Mouse (Mus musculus): ENCODE results near the gene Crtac1. TPM values are rescaled to one million over a fixed set of nuclear protein-coding genes. Genes with fewer than 3 reads are reported as not detected.

The Crtac1 gene
- total and polyA plus RNA-seq, 3 experiments: not detected

- no peak overlapping the region for H3K4me2 ChIP-seq (ENCODE audit: insufficient read depth, low read depth, poor library complexity, severe bottlenecking)
- no peak overlapping the region for H3K9ac ChIP-seq (ENCODE audit: insufficient read depth, low read depth)
- H3K79me2 ChIP-seq (replicated peaks; ENCODE audit: control insufficient read depth, extremely low read depth, insufficient read depth, poor library complexity, severe bottlenecking): no peaks in the 10 kb centered on the region
- peaks cover 77% of the 10 kb centered on the region for H3K27me3 ChIP-seq (replicated peaks)
- dilution Hi-C loops (cut with MboI; ENCODE audit: extremely low pct_ligation_motif_present, extremely low pct_unique_long_range_greater_than_20kb, low sequenced_read_pairs) (no loop called here), in situ Hi-C loops (cut with MboI; ENCODE audit: low pct_ligation_motif_present, low pct_unique_long_range_greater_than_20kb, low sequenced_read_pairs) (no loop called here)
- H3K36me3 ChIP-seq (replicated peaks in 1 of 2; ENCODE audit: control insufficient read depth in 1 of 2, insufficient read depth in 1 of 2, low read length in 1 of 2): no peaks in the 10 kb centered on the region
- DNase-seq (ENCODE audit: extremely low read depth): no peak
- no peaks in the 10 kb centered on the region for H3K9me3 ChIP-seq (replicated peaks; ENCODE audit: low read length)
- TF ChIP-seq BHLHE40 (IDR thresholded peaks at IDR 0.05; ENCODE audit: low read depth, low read length) (peak; percentile 38; the same call in 1 of the 2 replicates), MAZ (IDR thresholded peaks at IDR 0.05; ENCODE audit: low read depth, low read length) (no peak)
- no peak overlapping the region for H3K27ac ChIP-seq (ENCODE audit: insufficient read depth, low read depth)
- H3K4me3 ChIP-seq (replicated peaks in 1 of 3; ENCODE audit: low read depth in 2 of 3, low read length in 2 of 3, poor library complexity in 1 of 3): no peak overlapping the region
- peaks cover 0 to 13% of the 10 kb centered on the region in 2 experiments; a peak in 2 of 4 replicates for H3K4me1 ChIP-seq (ENCODE audit: control insufficient read depth in 1 of 2, insufficient read depth in 2 of 2)
These were observed 128.3 kb downstream of the Crtac1 start for GRCm38 (mm10) chr19:42303210-42303813.

- in situ Hi-C loops (cut with MboI; ENCODE audit: low pct_ligation_motif_present, low pct_unique_long_range_greater_than_20kb, low sequenced_read_pairs): no loop called here
These were observed 138.4 kb downstream of the Crtac1 start for GRCm38 (mm10) chr19:42293216-42293615.

DNA sequence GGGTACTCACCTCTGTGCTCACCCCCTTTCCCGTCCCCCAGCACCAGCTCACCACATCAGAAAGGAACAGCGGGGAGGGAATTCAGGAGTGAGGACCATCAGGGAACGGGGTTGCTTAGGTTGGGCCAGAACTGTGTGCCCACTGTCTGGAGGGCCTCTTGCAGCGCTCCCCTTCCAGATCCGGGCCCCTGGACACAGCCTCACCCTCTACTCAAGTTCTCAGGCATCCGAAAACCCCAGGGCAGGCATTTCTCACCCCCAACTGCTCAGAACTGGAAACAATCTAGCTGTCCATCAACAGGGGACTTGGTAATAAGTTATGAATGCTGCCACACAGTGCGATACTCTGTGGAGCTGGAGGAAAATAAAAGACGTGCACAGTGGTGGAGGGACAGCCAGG is 139.5 kb downstream of the Crtac1 start:
- in situ Hi-C loops (cut with MboI; ENCODE audit: low pct_ligation_motif_present, low pct_unique_long_range_greater_than_20kb, low sequenced_read_pairs): no loop called here
- Histone ChIP-seq H3K27me3 (replicated peaks) (peaks cover 91% of the 10 kb centered on the region), H3K4me1 (ENCODE audit: control insufficient read depth in 1 of 2, insufficient read depth in 2 of 2) (no peaks in the 10 kb centered on the region), H3K4me3 (replicated peaks in 1 of 3; ENCODE audit: low read depth in 2 of 3, low read length in 2 of 3, poor library complexity in 1 of 3) (no peak overlapping the region), H3K4me2 (ENCODE audit: insufficient read depth, low read depth, poor library complexity, severe bottlenecking) (no peak overlapping the region), H3K9ac (ENCODE audit: insufficient read depth, low read depth) (no peak overlapping the region), H3K27ac (ENCODE audit: insufficient read depth, low read depth) (no peak overlapping the region), H3K79me2 (replicated peaks; ENCODE audit: control insufficient read depth, extremely low read depth, insufficient read depth, poor library complexity, severe bottlenecking) (no peaks in the 10 kb centered on the region), H3K36me3 (replicated peaks in 1 of 2; ENCODE audit: control insufficient read depth in 1 of 2, insufficient read depth in 1 of 2, low read length in 1 of 2) (no peaks in the 10 kb centered on the region), H3K9me3 (replicated peaks; ENCODE audit: low read length) (no peaks in the 10 kb centered on the region)
- TF ChIP-seq CHD2 (IDR thresholded peaks at IDR 0.05; ENCODE audit: low read length) (no peak), KAT2A (IDR thresholded peaks at IDR 0.05; ENCODE audit: insufficient replicate concordance, low read length) (no peak), TCF12 (IDR thresholded peaks at IDR 0.05; ENCODE audit: low read depth, low read length) (no peak), MAFK (IDR thresholded peaks at IDR 0.05; ENCODE audit: insufficient replicate concordance, low read length) (no peak), UBTF (IDR thresholded peaks at IDR 0.05; ENCODE audit: low read depth, low read length) (no peak), SMC3 (IDR thresholded peaks at IDR 0.05; ENCODE audit: low read depth, low read length) (no peak), E2F4 (IDR thresholded peaks at IDR 0.05; ENCODE audit: insufficient replicate concordance, low read depth, low read length) (no peak), MAZ (IDR thresholded peaks at IDR 0.05; ENCODE audit: low read depth, low read length) (no peak)
- dilution Hi-C loops (cut with MboI; ENCODE audit: extremely low pct_ligation_motif_present, extremely low pct_unique_long_range_greater_than_20kb, low sequenced_read_pairs): no loop called here
- no peak for DNase-seq (ENCODE audit: extremely low read depth)

More at GRCm38 (mm10) chr19:42293216-42293615, 138.4 kb downstream of the Crtac1 start:
- TF ChIP-seq MAX (IDR thresholded peaks at IDR 0.05; ENCODE audit: low read length) (no peak), ELF1 (IDR thresholded peaks at IDR 0.05; ENCODE audit: low read depth, low read length) (no peak), ZMIZ1 (IDR thresholded peaks at IDR 0.05; ENCODE audit: low read depth, low read length) (no peak), POLR2AphosphoS2 (IDR thresholded peaks at IDR 0.05; ENCODE audit: low read depth, low read length) (no peak), E2F4 (IDR thresholded peaks at IDR 0.05; ENCODE audit: insufficient replicate concordance, low read depth, low read length) (no peak), USF2 (conservative IDR thresholded peaks at IDR 0.05; ENCODE audit: low read depth, low read length) (no peak), CTCF (conservative IDR thresholded peaks at IDR 0.05 in 1 of 2, IDR thresholded peaks at IDR 0.05 in 1 of 2; ENCODE audit: low read depth in 2 of 2, low read length in 2 of 2) (no peak), NELFE (IDR thresholded peaks at IDR 0.05; ENCODE audit: low read depth, low read length) (no peak), JUN (IDR thresholded peaks at IDR 0.05; ENCODE audit: insufficient read depth, low read depth, low read length) (no peak), RAD21 (IDR thresholded peaks at IDR 0.05; ENCODE audit: low read depth, low read length) (no peak), TBP (conservative IDR thresholded peaks at IDR 0.05; ENCODE audit: low read depth, low read length) (no peak), MEF2A (IDR thresholded peaks at IDR 0.05; ENCODE audit: borderline replicate concordance, low read depth, low read length) (no peak), UBTF (IDR thresholded peaks at IDR 0.05; ENCODE audit: low read depth, low read length) (no peak), JUND (conservative IDR thresholded peaks at IDR 0.05; ENCODE audit: low read depth, low read length) (no peak), IRF4 (IDR thresholded peaks at IDR 0.05; ENCODE audit: low read depth, low read length) (no peak), NRF1 (IDR thresholded peaks at IDR 0.05; ENCODE audit: low read depth, low read length) (no peak), HCFC1 (IDR thresholded peaks at IDR 0.05; ENCODE audit: low read depth, low read length) (no peak), ZKSCAN1 (IDR thresholded peaks at IDR 0.05; ENCODE audit: borderline replicate concordance, low read depth, low read length) (no peak), MAFK (IDR thresholded peaks at IDR 0.05; ENCODE audit: insufficient replicate concordance, low read length) (no peak)
- Histone ChIP-seq H3K9ac (ENCODE audit: insufficient read depth, low read depth) (no peak overlapping the region), H3K27ac (ENCODE audit: insufficient read depth, low read depth) (no peak overlapping the region), H3K4me3 (replicated peaks in 1 of 3; ENCODE audit: low read depth in 2 of 3, low read length in 2 of 3, poor library complexity in 1 of 3) (no peak overlapping the region), H3K4me1 (ENCODE audit: control insufficient read depth in 1 of 2, insufficient read depth in 2 of 2) (no peaks in the 10 kb centered on the region), H3K4me2 (ENCODE audit: insufficient read depth, low read depth, poor library complexity, severe bottlenecking) (no peak overlapping the region), H3K36me3 (replicated peaks in 1 of 2; ENCODE audit: control insufficient read depth in 1 of 2, insufficient read depth in 1 of 2, low read length in 1 of 2) (no peaks in the 10 kb centered on the region), H3K79me2 (replicated peaks; ENCODE audit: control insufficient read depth, extremely low read depth, insufficient read depth, poor library complexity, severe bottlenecking) (no peaks in the 10 kb centered on the region), H3K9me3 (replicated peaks; ENCODE audit: low read length) (no peaks in the 10 kb centered on the region), H3K27me3 (replicated peaks) (peaks cover 87% of the 10 kb centered on the region)
- dilution Hi-C loops (cut with MboI; ENCODE audit: extremely low pct_ligation_motif_present, extremely low pct_unique_long_range_greater_than_20kb, low sequenced_read_pairs): no loop called here
- DNase-seq (ENCODE audit: extremely low read depth): no peak

All from CH12.LX (cell line).